Mouse (Mus musculus) midbrain, embryonic 12.5 days (tissue): ENCODE results near the gene Soga1. TPM values are rescaled to one million over a fixed set of nuclear protein-coding genes. Genes with fewer than 3 reads are reported as not detected.

Experiments
- ATAC-seq: fragments of 200-750 bp; cut with Nextera tagmentation; 2 replicates; pipeline ENCODE4 v1.8.0; 2017; ENCODE audit warnings: low read depth, moderate TSS enrichment, moderate library complexity; ENCODE audit not compliant: low FRiP score
- H3K27ac ChIP-seq: fragments of 300-500 bp; sonication (generic); replicated peaks from 2 replicates; pipeline ENCODE4 v1.5.1; 2016; ENCODE audit warnings: mild to moderate bottlenecking
- H3K27me3 ChIP-seq: fragments of 300-500 bp; sonication (generic); 2 replicates; pipeline ENCODE4 v1.6.1; 2016; ENCODE audit warnings: mild to moderate bottlenecking
- H3K36me3 ChIP-seq: fragments of 300-500 bp; sonication (generic); 2 replicates; pipeline ENCODE4 v1.6.1; 2016
- H3K4me1 ChIP-seq: fragments of 300-500 bp; sonication (generic); 2 replicates; pipeline ENCODE4 v1.6.1; 2016
- H3K4me2 ChIP-seq: fragments of 300-500 bp; sonication (generic); replicated peaks from 2 replicates; pipeline ENCODE4 v1.6.1; 2016; ENCODE audit warnings: mild to moderate bottlenecking, moderate library complexity
- H3K4me3 ChIP-seq: fragments of 300-500 bp; sonication (generic); 2 replicates; pipeline ENCODE4 v1.5.1; 2016; ENCODE audit warnings: mild to moderate bottlenecking
- H3K9ac ChIP-seq: fragments of 300-500 bp; sonication (generic); replicated peaks from 2 replicates; pipeline ENCODE4 v1.6.1; 2016; ENCODE audit warnings: mild to moderate bottlenecking, moderate library complexity
- H3K9me3 ChIP-seq: fragments of 300-500 bp; sonication (generic); 2 replicates; pipeline ENCODE4 v1.6.1; 2016; ENCODE audit warnings: mild to moderate bottlenecking
- WGBS: fragments of 180-500 bp; shearing (Covaris S2); methylation state at CpG from one replicate; pipeline ENCODE4 v1.1.7; 2016; 5-methylcytosine and 5-hydroxymethylcytosine counted together
- polyA plus RNA-seq: library from polyadenylated mRNA; unstranded; fragments of >200 nt; fragmentation: Nextera tagmentation; extraction: Ambion mirVana; gene quantifications from 2 replicates; pipeline ENCODE4 v1.2.1, GENCODE M21; 2016

Gene Soga1
- polyA plus RNA-seq, 1 experiment from 2014 or later = 6.9 TPM

DNA sequence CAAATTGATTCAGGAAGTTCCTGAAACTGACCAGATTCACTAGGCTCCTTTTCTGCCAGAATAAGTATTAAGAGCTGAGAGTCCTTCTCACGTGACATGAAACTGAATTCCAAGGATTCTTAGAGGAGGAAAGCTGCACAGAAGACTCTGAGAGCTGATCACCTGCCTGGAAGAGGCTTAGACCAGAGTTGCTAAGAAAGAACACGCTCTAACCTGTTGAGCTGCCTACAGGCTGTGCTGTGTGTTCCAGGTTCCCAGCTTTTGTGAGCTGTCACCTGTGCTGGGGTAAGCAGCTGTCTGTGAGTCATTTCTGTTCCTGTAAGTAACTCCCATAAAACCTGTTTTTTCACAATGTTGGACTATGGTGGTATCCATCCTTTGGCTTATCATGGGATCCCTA, 33.1 kb downstream of the Soga1 start:
- H3K4me3 ChIP-seq = no peak overlapping the region
- WGBS = 94% methylated on average over 2 of the region's 2 CpGs
- H3K9ac ChIP-seq = no peak overlapping the region
- no peak for ATAC-seq
- no peaks in the 10 kb centered on the region for H3K27me3 ChIP-seq
- H3K36me3 ChIP-seq = peaks cover 49% of the 10 kb centered on the region
- peaks cover 25% of the 10 kb centered on the region for H3K4me1 ChIP-seq
- H3K9me3 ChIP-seq = no peaks in the 10 kb centered on the region
- no peak overlapping the region for H3K27ac ChIP-seq
- H3K4me2 ChIP-seq = no peak overlapping the region

DNA sequence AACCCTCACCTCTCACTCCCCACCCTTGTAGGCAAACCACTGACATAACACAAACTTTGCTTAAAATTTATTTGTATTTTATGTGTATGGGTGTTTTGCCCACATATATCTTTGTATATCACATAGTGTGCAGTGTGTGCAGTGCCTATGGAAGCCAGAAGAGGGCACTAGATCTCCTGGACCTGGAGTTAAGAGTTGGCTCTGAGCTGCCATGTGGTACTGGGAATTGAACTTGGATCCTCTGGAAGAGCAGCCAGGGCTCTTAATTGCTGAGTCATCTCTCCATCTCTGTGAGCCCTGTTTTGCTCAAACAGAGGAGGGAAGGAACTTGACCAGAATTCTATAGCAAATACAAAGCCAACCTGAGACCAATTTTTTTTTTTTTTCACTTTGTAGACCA, 35.1 kb downstream of the Soga1 start:
- Histone ChIP-seq H3K4me2 (no peak overlapping the region), H3K9me3 (no peaks in the 10 kb centered on the region), H3K4me3 (no peak overlapping the region), H3K9ac (no peak overlapping the region), H3K27ac (no peak overlapping the region), H3K27me3 (no peaks in the 10 kb centered on the region), H3K36me3 (peaks cover 65% of the 10 kb centered on the region), H3K4me1 (peaks cover 6% of the 10 kb centered on the region; the same call in 1 of the 2 replicates)
- no peak for ATAC-seq

DNA sequence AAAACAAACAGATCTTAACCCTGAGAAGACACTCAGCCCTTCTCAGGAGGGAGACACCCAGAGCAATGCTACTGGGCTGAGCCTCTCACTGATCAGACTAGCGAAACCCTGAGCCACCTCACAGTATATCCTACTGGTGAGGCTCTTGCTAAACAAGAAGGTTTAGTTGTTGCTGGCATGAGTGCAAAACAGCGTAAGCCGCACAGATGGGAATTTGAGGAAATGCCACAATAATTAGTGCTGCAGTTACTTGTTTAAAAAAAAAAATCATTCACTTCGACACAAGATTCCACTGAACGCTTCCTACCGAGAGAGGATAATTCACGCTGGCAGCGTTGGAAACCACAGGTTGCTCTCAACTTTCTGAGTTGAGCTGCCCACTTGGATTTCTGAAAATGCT, 35.5 kb downstream of the Soga1 start:
- H3K9me3 ChIP-seq = no peaks in the 10 kb centered on the region
- ATAC-seq = no peak
- 95% methylated on average over 8 of the region's 8 CpGs for WGBS

GRCm38 (mm10) chr2:157041421-157041820, 37.6 kb downstream of the Soga1 start:
- H3K27ac ChIP-seq = no peak overlapping the region
- no peak overlapping the region for H3K9ac ChIP-seq
- ATAC-seq = no peak
- no peaks in the 10 kb centered on the region; the same call in 1 of the 2 replicates for H3K4me1 ChIP-seq
- H3K9me3 ChIP-seq = no peaks in the 10 kb centered on the region
- H3K4me2 ChIP-seq = no peak overlapping the region
- peaks cover 81% of the 10 kb centered on the region for H3K36me3 ChIP-seq
- no peak overlapping the region for H3K4me3 ChIP-seq
- 93% methylated on average over 7 of the region's 7 CpGs for WGBS
- H3K27me3 ChIP-seq = no peaks in the 10 kb centered on the region

More for the DNA sequence above, 35.5 kb downstream of the Soga1 start:
- Histone ChIP-seq H3K36me3 (peaks cover 66% of the 10 kb centered on the region), H3K27ac (no peak overlapping the region), H3K9ac (no peak overlapping the region), H3K27me3 (no peaks in the 10 kb centered on the region), H3K4me3 (no peak overlapping the region), H3K4me2 (no peak overlapping the region), H3K4me1 (0 out of 2 replicates have a peak, but pooled peaks cover 2% of the 10 kb centered on the region)

GRCm38 (mm10) chr2:157040649-157041046, 38.4 kb downstream of the Soga1 start:
- Histone ChIP-seq H3K9me3 (no peaks in the 10 kb centered on the region), H3K4me1 (no peaks in the 10 kb centered on the region; the same call in 1 of the 2 replicates), H3K4me2 (no peak overlapping the region), H3K36me3 (peaks cover 79% of the 10 kb centered on the region), H3K27ac (no peak overlapping the region), H3K9ac (no peak overlapping the region), H3K4me3 (no peak overlapping the region), H3K27me3 (no peaks in the 10 kb centered on the region)
- no peak for ATAC-seq
- WGBS = 85% methylated on average over 17 of the region's 17 CpGs

DNA sequence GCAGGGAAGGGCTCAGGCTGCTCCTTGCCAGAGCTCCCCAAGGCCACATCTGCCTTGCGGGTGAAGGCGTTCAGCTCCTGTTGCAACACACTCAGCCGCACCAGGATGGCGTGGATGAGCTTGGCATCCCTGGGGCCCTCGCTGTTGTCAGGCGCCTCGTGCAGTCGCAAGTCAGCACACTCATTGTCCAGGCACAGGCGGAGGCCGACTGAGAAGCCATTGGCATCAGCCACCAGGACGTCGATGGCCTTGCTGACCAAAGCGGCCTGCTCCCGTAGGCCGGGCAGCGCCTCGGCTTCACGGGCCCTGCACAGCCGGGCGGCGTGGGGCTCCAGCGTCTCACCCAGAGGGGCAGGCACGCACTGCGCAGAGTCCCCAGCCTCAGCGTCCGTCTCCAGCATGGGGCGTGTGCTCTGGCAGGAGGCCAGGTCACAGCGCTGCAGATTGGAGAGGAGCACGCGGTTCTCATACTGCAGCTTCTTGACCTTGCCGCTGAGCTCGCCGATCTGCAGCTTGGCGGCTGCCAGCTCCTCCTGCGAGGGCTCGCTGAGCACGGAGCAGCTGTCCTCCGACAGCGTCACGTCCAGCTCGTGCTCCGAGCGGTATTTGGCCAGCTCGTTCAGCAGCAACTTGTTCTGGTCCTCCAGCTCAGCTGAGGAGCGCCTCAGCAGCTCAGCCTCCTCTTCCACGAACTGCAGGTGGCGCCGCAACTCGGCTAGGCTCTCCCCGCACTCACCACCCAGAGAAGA, 39.0 kb downstream of the Soga1 start:
- no peak overlapping the region for H3K9ac ChIP-seq
- no peaks in the 10 kb centered on the region; the same call in 1 of the 2 replicates for H3K4me1 ChIP-seq
- WGBS = 88% methylated on average over 50 of the region's 50 CpGs
- H3K27me3 ChIP-seq = no peaks in the 10 kb centered on the region
- no peak overlapping the region for H3K4me2 ChIP-seq
- no peak overlapping the region for H3K27ac ChIP-seq
- H3K4me3 ChIP-seq = no peak overlapping the region
- peaks cover 79% of the 10 kb centered on the region for H3K36me3 ChIP-seq
- peak; percentile 44; the same call in 1 of the 2 replicates for ATAC-seq
- H3K9me3 ChIP-seq = no peaks in the 10 kb centered on the region

GRCm38 (mm10) chr2:157037303-157037702, 41.8 kb downstream of the Soga1 start:
- no peak overlapping the region for H3K4me2 ChIP-seq
- no peaks in the 10 kb centered on the region; the same call in 1 of the 2 replicates for H3K4me1 ChIP-seq
- H3K9me3 ChIP-seq = no peaks in the 10 kb centered on the region
- peaks cover 87% of the 10 kb centered on the region for H3K36me3 ChIP-seq
- H3K4me3 ChIP-seq = no peak overlapping the region
- no peak overlapping the region for H3K9ac ChIP-seq
- ATAC-seq = no peak
- WGBS = 82% methylated on average over 9 of the region's 9 CpGs
- H3K27me3 ChIP-seq = no peaks in the 10 kb centered on the region
- peak overlapping the region; percentile 5; the same call in 1 of the 2 replicates for H3K27ac ChIP-seq

- no peak overlapping the region for H3K27ac ChIP-seq
- H3K36me3 ChIP-seq = peaks cover 87% of the 10 kb centered on the region
- no peaks in the 10 kb centered on the region; the same call in 1 of the 2 replicates for H3K4me1 ChIP-seq
- 93% methylated on average over 8 of the region's 8 CpGs for WGBS
- no peak for ATAC-seq
- no peaks in the 10 kb centered on the region for H3K9me3 ChIP-seq
- no peak overlapping the region for H3K4me3 ChIP-seq
- H3K4me2 ChIP-seq = no peak overlapping the region
- H3K27me3 ChIP-seq = no peaks in the 10 kb centered on the region
- no peak overlapping the region for H3K9ac ChIP-seq
Observed at GRCm38 (mm10) chr2:157036400-157036799, 42.7 kb downstream of the Soga1 start.

DNA sequence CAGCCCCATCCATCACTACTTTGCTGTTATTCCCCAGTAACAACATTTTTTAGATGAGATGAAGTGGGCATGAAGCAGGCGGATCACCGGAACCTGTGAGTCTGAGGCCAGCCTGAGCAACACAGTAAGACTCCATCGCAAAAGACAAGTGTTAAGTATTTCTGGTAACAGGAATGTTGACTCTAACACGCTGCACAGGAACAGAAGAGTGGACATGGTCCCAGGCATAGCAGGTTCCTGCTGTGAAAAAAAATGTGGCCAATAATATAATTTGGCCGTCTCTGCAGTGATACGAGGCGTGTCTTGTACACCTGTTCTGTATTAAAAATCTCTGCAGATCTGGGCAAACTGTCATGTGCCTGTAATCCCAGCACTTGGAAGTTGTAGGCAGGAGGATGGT, 43.7 kb downstream of the Soga1 start:
- no peaks in the 10 kb centered on the region; the same call in 1 of the 2 replicates for H3K4me1 ChIP-seq
- no peak overlapping the region for H3K4me2 ChIP-seq
- H3K9ac ChIP-seq = no peak overlapping the region
- no peak overlapping the region for H3K4me3 ChIP-seq
- H3K9me3 ChIP-seq = no peaks in the 10 kb centered on the region
- H3K27me3 ChIP-seq = no peaks in the 10 kb centered on the region
- H3K27ac ChIP-seq = no peak overlapping the region
- peaks cover 86% of the 10 kb centered on the region for H3K36me3 ChIP-seq
- WGBS = 94% methylated on average over 7 of the region's 7 CpGs
- no peak for ATAC-seq

- no peak overlapping the region for H3K4me3 ChIP-seq
- WGBS = 46% methylated on average over 9 of the region's 9 CpGs
- no peak overlapping the region for H3K4me2 ChIP-seq
- H3K27me3 ChIP-seq = no peaks in the 10 kb centered on the region
- no peak overlapping the region for H3K27ac ChIP-seq
- no peak overlapping the region for H3K9ac ChIP-seq
- H3K9me3 ChIP-seq = no peaks in the 10 kb centered on the region
- peak; percentile 49; the same call in 1 of the 2 replicates for ATAC-seq
- peaks cover 87% of the 10 kb centered on the region for H3K36me3 ChIP-seq
- no peaks in the 10 kb centered on the region for H3K4me1 ChIP-seq
Observed at GRCm38 (mm10) chr2:157030804-157031203, 48.2 kb downstream of the Soga1 start.

DNA sequence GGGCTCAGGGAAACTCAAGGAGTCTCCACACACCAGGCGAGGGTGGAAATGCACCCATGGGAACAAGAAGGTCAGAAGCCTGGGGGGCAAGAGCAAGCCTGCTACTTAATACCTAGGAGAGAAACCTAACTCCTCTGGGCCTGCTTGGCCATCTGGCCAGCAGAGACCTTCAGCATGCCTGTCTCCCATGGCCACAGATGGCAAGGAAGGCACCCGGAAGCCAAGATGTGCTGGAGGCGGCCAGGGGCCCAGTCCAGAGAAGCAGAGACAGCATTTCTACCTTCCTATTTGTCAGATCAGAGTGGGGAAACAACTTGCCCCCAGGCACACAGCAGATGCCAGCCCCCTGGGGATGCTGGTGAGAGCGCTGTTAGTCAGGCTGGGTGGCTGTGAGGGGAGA, 50.8 kb downstream of the Soga1 start:
- Histone ChIP-seq H3K36me3 (peaks cover 96% of the 10 kb centered on the region), H3K9me3 (peaks cover 6% of the 10 kb centered on the region; the same call in 1 of the 2 replicates), H3K9ac (no peak overlapping the region), H3K27me3 (no peaks in the 10 kb centered on the region), H3K4me2 (no peak overlapping the region), H3K4me3 (no peak overlapping the region), H3K4me1 (no peaks in the 10 kb centered on the region), H3K27ac (no peak overlapping the region)
- 96% methylated on average over 4 of the region's 4 CpGs for WGBS
- ATAC-seq = no peak

DNA sequence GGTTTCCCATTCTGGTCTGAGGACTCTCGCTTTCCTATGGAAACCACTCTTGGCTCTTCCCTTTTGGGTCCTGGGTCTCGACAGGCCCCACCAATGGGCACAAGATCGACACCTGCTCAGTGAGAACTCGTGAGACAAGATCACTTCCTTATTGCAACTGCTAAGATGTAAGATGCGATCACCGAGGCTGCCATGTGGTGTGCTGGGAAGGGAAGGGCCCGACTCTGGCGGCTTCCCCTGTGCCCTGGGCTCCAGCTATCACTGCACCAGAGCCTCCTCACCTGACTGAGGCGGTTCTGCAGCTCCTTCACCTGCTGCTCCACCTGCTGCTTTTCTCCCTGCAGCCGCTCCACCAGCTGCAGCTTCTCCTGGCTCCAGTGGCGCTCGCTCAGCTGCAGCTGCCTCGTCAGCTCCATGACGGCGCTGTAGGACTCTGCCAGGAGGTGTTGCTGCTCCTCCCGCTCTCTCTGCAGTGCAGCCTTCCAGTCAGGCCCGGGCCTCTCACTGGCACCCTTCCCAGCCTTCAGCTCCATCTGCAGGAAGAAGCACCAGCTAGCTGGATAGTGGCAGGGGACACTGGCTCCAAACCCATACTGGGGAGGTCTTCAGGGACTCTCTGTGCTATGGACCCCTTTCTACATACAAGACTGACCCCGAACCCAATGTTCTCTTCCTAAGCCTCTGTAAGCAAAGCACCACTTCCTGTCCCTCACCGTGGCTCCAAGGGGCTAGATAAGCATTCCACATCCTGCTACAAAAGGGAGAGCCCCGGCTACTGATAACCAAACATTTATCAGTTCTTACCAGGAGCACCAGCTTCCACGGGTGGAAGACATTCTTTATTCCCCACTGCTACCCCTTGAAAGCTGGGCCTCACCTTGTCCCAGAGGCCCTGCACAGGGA, 51.7 kb downstream of the Soga1 start:
- Histone ChIP-seq H3K4me1 (no peaks in the 10 kb centered on the region), H3K27ac (no peak overlapping the region), H3K27me3 (no peaks in the 10 kb centered on the region), H3K36me3 (peaks cover 96% of the 10 kb centered on the region), H3K9ac (no peak overlapping the region), H3K9me3 (peaks cover 6% of the 10 kb centered on the region; the same call in 1 of the 2 replicates), H3K4me2 (no peak overlapping the region), H3K4me3 (no peak overlapping the region)
- 93% methylated on average over 21 of the region's 21 CpGs for WGBS
- no peak for ATAC-seq
